ENCODE assay signal across 16 mouse cellular contexts in genomic region chr5:140918519-140918918, GRCm38 (mm10).
"Had no signal": no experiment of that assay in that cellular context is flagged by ENCODE, and none has a peak within 500 bp of the region (broad histone marks: within the 10 kb centered on the region; RNA-seq: fewer than 3 reads in every experiment).

No protein-coding gene starts in this region.

- H3K27ac ChIP-seq: neural tube, embryonic 13.5 days; neural tube, embryonic 15.5 days; stomach, embryonic 15.5 days; stomach, postnatal 0 days had no signal

- H3K4me1 ChIP-seq: neural tube, embryonic 13.5 days; neural tube, embryonic 15.5 days; stomach, embryonic 15.5 days had no signal

- H3K9ac ChIP-seq: neural tube, embryonic 13.5 days; neural tube, embryonic 15.5 days; stomach, embryonic 15.5 days had no signal

- H3K4me3 ChIP-seq: neural tube, embryonic 13.5 days; neural tube, embryonic 15.5 days; stomach, embryonic 15.5 days had no signal

- H3K27me3 ChIP-seq: neural tube, embryonic 13.5 days; neural tube, embryonic 15.5 days; stomach, embryonic 15.5 days had no signal

- H3K36me3 ChIP-seq: neural tube, embryonic 13.5 days; neural tube, embryonic 15.5 days; stomach, embryonic 15.5 days had no signal

- DNase-seq: retina, postnatal 1 day; right cerebral cortex, adult 18-20 months; right cerebral cortex, postnatal 14 days; right cerebral cortex, postnatal 25 days; right cerebral cortex, postnatal 4 days; spleen, adult 18-20 months; thymus, adult 18-20 months; thymus, adult 2 months; thymus, postnatal 14 days; thymus, postnatal 25 days; thymus, postnatal 36 days; thymus, postnatal 4 days had no signal
